Mouse (Mus musculus): ENCODE measurements around the gene Anks1.

DNA sequence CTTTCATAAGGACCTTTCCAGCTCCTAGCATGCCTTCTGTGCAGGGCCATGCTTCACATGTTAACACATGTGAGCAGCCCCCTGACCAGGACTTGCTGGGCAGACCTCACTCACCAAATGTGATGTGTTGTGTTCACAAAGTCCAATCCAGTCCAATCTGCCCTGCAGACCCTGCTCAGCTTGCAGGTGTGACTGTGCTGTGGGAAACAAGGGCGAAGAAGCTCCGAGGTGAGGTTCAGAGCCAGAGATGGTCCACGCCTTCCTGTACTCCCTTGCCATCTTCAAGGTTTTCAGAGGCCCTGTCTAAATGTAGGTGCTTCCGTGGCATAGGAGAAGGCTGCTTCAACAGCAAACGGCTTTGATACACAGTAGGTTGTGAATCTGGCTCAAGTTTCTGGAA, 59.8 kb downstream of the Anks1 start:
- no peak for TF ChIP-seq POLR2A (IDR thresholded peaks at IDR 0.05; ENCODE audit: control insufficient read depth, low read depth, low read length)
- no peak for TF ChIP-seq CTCF (IDR thresholded peaks at IDR 0.05; ENCODE audit: control insufficient read depth, insufficient read depth, insufficient replicate concordance, low read depth, low read length)
